Mouse (Mus musculus) small intestine, adult 2 months (tissue): ENCODE data around the gene Pgd.

Experiments used
- CTCF ChIP-seq: fragments of 200-500 bp; IDR thresholded peaks from 2 replicates; pipeline ENCODE4 v1.5.1; 2012; ENCODE audit warnings: low read depth, mild to moderate bottlenecking, control low read depth, inconsistent platforms, low read length, moderate library complexity, mixed read lengths; ENCODE audit not compliant: insufficient replicate concordance, insufficient read length; ENCODE audit errors: extremely low read depth
- POLR2A ChIP-seq: fragments of 200-500 bp; IDR thresholded peaks from 2 replicates; pipeline ENCODE4 v1.6.1; 2012; ENCODE audit warnings: low read depth, mild to moderate bottlenecking, control low read depth, inconsistent platforms, low read length, moderate library complexity

DNA sequence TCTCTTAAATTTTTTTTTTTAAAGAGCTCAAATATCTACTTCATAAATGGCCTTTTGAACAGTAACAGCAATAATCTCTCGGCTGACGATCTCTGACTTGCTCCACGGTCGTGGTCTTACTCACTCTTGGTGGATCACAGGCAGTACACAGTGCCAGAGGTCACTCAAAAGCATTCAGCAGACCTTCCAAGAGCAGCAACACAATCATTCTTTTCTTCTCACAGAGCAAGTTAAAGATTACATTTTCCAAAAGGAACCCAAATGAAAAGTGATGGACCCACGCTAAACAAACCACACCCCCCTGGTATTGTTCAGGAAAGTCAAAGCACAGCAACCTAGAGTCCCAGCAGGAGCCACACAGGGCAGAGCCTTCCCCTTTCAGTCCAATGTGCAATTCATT is 10.5 kb upstream of the Pgd start:
- no peak for TF ChIP-seq CTCF
- TF ChIP-seq POLR2A, result no peak
